Mouse (Mus musculus) MEL (cell line): ENCODE results near the gene Misp.

ENCODE experiments used
- SMC3 ChIP-seq: IDR thresholded peaks from 2 replicates; pipeline ENCODE4 v1.6.1; 2011; ENCODE audit warnings: low read depth, low read length, improper control_type of control experiment
- USF1 ChIP-seq: IDR thresholded peaks from 2 replicates; pipeline ENCODE4 v1.6.1; 2014; ENCODE audit warnings: low read depth, mild to moderate bottlenecking, inconsistent platforms, low read length, improper control_type of control experiment, moderate library complexity

DNA sequence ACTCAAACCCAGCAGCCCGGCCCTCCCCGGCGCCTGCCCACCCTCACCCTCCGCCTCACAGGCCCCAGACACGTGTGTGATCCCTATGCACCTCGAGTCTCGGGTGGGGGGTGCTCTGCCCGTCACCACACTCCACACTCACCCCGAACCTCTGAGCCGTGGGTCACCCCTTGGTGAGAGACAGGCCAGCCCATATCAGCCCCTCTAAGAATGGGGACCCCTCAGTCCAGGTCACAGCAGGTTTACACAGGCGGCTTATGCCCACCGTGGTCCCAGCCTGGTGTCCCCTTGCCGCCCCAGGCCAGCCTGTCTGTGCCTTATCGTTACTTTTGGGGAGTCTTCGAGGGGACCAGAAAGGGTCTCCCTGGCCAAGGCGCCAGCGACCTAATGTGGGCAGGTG is 1.2 kb upstream of the Misp start:
- TF ChIP-seq USF1 (no peak), SMC3 (no peak)
